Mouse (Mus musculus): ENCODE data around the gene Tff2. TPM values are rescaled to one million over a fixed set of nuclear protein-coding genes. Genes with fewer than 3 reads are reported as not detected.

Tff2 gene
- polyA plus RNA-seq (2012; rRNA removed), result 4.5 and 25.4 TPM in 2 replicates

GRCm38 (mm10) chr17:31144040-31145037 lies at the start of gene Tff2:
Tff2 (minus strand) TSS chr17:31144282.
- no peak for DNase-seq
- WGBS, result 49% methylated on average over 15 of the region's 15 CpGs
- no peak within 1 kb of the TSS for H3K4me3 ChIP-seq (replicated peaks; ENCODE audit: extremely low read depth, low read depth, low read length)
- TF ChIP-seq CTCF (IDR thresholded peaks at IDR 0.05; ENCODE audit: insufficient read depth, low read length) (no peak), POLR2A (IDR thresholded peaks at IDR 0.05; ENCODE audit: borderline replicate concordance, extremely low read depth, low read depth, low read length) (no peak)
- no peaks in the 10 kb centered on the region for H3K4me1 ChIP-seq (ENCODE audit: control insufficient read depth, insufficient read depth, low read length)

GRCm38 (mm10) chr17:31193360-31193759 lies 49.3 kb upstream of the Tff2 start:
- 71% methylated on average over 9 of the region's 9 CpGs for WGBS

GRCm38 (mm10) chr17:31192663-31193062 lies 48.6 kb upstream of the Tff2 start:
- WGBS, result 20% methylated on average over 2 of the region's 2 CpGs
- no peak for DNase-seq
- H3K4me1 ChIP-seq (ENCODE audit: control insufficient read depth, insufficient read depth, low read length), result no peaks in the 10 kb centered on the region

More at GRCm38 (mm10) chr17:31193360-31193759, 49.3 kb upstream of the Tff2 start:
- H3K4me1 ChIP-seq (ENCODE audit: control insufficient read depth, insufficient read depth, low read length), result no peaks in the 10 kb centered on the region
- H3K4me3 ChIP-seq (replicated peaks; ENCODE audit: extremely low read depth, low read depth, low read length), result no peak overlapping the region
- TF ChIP-seq CTCF (IDR thresholded peaks at IDR 0.05; ENCODE audit: insufficient read depth, low read length) (no peak), POLR2A (IDR thresholded peaks at IDR 0.05; ENCODE audit: borderline replicate concordance, extremely low read depth, low read depth, low read length) (no peak)
- no peak for DNase-seq

GRCm38 (mm10) chr17:31191825-31192224 lies 47.7 kb upstream of the Tff2 start:
- DNase-seq, result no peak
- 75% methylated on average over 8 of the region's 8 CpGs for WGBS
- TF ChIP-seq CTCF (IDR thresholded peaks at IDR 0.05; ENCODE audit: insufficient read depth, low read length) (no peak), POLR2A (IDR thresholded peaks at IDR 0.05; ENCODE audit: borderline replicate concordance, extremely low read depth, low read depth, low read length) (no peak)
- Histone ChIP-seq H3K4me3 (replicated peaks; ENCODE audit: extremely low read depth, low read depth, low read length) (no peak overlapping the region), H3K4me1 (ENCODE audit: control insufficient read depth, insufficient read depth, low read length) (no peaks in the 10 kb centered on the region)

More at GRCm38 (mm10) chr17:31192663-31193062, 48.6 kb upstream of the Tff2 start:
- no peak overlapping the region for H3K4me3 ChIP-seq (replicated peaks; ENCODE audit: extremely low read depth, low read depth, low read length)
- no peak for TF ChIP-seq POLR2A (IDR thresholded peaks at IDR 0.05; ENCODE audit: borderline replicate concordance, extremely low read depth, low read depth, low read length)
- no peak for TF ChIP-seq CTCF (IDR thresholded peaks at IDR 0.05; ENCODE audit: insufficient read depth, low read length)

- peak; percentile 56 for DNase-seq
- 15% methylated on average over 4 of the region's 4 CpGs for WGBS
- H3K4me1 ChIP-seq (ENCODE audit: control insufficient read depth, insufficient read depth, low read length), result no peaks in the 10 kb centered on the region
- no peak overlapping the region for H3K4me3 ChIP-seq (replicated peaks; ENCODE audit: extremely low read depth, low read depth, low read length)
- TF ChIP-seq CTCF (IDR thresholded peaks at IDR 0.05; ENCODE audit: insufficient read depth, low read length) (peak; percentile 84), POLR2A (IDR thresholded peaks at IDR 0.05; ENCODE audit: borderline replicate concordance, extremely low read depth, low read depth, low read length) (no peak)
Measured at GRCm38 (mm10) chr17:31187370-31187769, 43.3 kb upstream of the Tff2 start.

- H3K4me3 ChIP-seq (replicated peaks; ENCODE audit: extremely low read depth, low read depth, low read length), result no peak overlapping the region
- no peaks in the 10 kb centered on the region for H3K4me1 ChIP-seq (ENCODE audit: control insufficient read depth, insufficient read depth, low read length)
- no peak for TF ChIP-seq POLR2A (IDR thresholded peaks at IDR 0.05; ENCODE audit: borderline replicate concordance, extremely low read depth, low read depth, low read length)
- no peak for TF ChIP-seq CTCF (IDR thresholded peaks at IDR 0.05; ENCODE audit: insufficient read depth, low read length)
- WGBS, result 62% methylated on average over 12 of the region's 12 CpGs
- peak; percentile 26 for DNase-seq
Measured at GRCm38 (mm10) chr17:31184269-31184990, 40.3 kb upstream of the Tff2 start.

GRCm38 (mm10) chr17:31183180-31183974 lies 39.3 kb upstream of the Tff2 start:
- WGBS, result 47% methylated on average over 12 of the region's 12 CpGs
- Histone ChIP-seq H3K4me1 (ENCODE audit: control insufficient read depth, insufficient read depth, low read length) (no peaks in the 10 kb centered on the region), H3K4me3 (replicated peaks; ENCODE audit: extremely low read depth, low read depth, low read length) (no peak overlapping the region)
- no peak for DNase-seq
- TF ChIP-seq POLR2A (IDR thresholded peaks at IDR 0.05; ENCODE audit: borderline replicate concordance, extremely low read depth, low read depth, low read length) (no peak), CTCF (IDR thresholded peaks at IDR 0.05; ENCODE audit: insufficient read depth, low read length) (no peak)

- Histone ChIP-seq H3K4me1 (ENCODE audit: control insufficient read depth, insufficient read depth, low read length) (no peaks in the 10 kb centered on the region), H3K4me3 (replicated peaks; ENCODE audit: extremely low read depth, low read depth, low read length) (no peak overlapping the region)
- no peak for DNase-seq
- TF ChIP-seq POLR2A (IDR thresholded peaks at IDR 0.05; ENCODE audit: borderline replicate concordance, extremely low read depth, low read depth, low read length) (no peak), CTCF (IDR thresholded peaks at IDR 0.05; ENCODE audit: insufficient read depth, low read length) (no peak)
- WGBS, result 78% methylated on average over 4 of the region's 4 CpGs
Measured at GRCm38 (mm10) chr17:31181490-31181889, 37.4 kb upstream of the Tff2 start.

- WGBS, result 76% methylated on average over 4 of the region's 4 CpGs
- Histone ChIP-seq H3K4me1 (ENCODE audit: control insufficient read depth, insufficient read depth, low read length) (no peaks in the 10 kb centered on the region), H3K4me3 (replicated peaks; ENCODE audit: extremely low read depth, low read depth, low read length) (no peak overlapping the region)
- TF ChIP-seq CTCF (IDR thresholded peaks at IDR 0.05; ENCODE audit: insufficient read depth, low read length), result no peak
- TF ChIP-seq POLR2A (IDR thresholded peaks at IDR 0.05; ENCODE audit: borderline replicate concordance, extremely low read depth, low read depth, low read length), result no peak
- DNase-seq, result no peak
Measured at GRCm38 (mm10) chr17:31176321-31176720, 32.2 kb upstream of the Tff2 start.
